Mouse (Mus musculus) adrenal gland, postnatal 0 days (tissue): Measurements from ENCODE around the gene Vmn1r12. TPM values are rescaled to one million over a fixed set of nuclear protein-coding genes. Genes with fewer than 3 reads are reported as not detected.

Experiments used
- polyA plus RNA-seq: library from polyadenylated mRNA; unstranded; fragments of >200 nt; fragmentation: Nextera tagmentation; extraction: Ambion mirVana; gene quantifications from 2 replicates; pipeline ENCODE4 v1.2.1, GENCODE M21; 2015

Gene Vmn1r12
- polyA plus RNA-seq = not detected in 2 replicates

DNA sequence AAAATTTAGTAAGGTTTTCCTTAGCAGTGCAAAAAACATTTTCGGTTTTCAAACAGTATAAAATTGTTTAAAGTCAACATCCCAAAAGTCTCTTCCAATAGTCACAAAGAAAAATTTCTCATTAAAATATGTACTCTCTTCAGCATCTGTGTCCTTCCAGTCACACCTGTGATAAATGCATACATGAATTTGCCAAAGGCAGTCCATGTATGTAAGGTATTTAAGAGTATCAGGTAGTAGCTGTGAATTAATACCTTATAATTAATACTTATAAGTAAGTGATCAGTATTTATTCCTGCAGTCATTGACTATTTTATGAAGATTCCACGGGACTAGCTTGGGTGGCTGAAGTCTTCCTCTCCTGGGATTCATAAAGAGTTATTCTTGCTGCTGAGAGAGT, at the start of gene Vmn1r12:
Vmn1r12 (plus strand) TSS at position 301 of the 400 bp plus-strand sequence.

DNA sequence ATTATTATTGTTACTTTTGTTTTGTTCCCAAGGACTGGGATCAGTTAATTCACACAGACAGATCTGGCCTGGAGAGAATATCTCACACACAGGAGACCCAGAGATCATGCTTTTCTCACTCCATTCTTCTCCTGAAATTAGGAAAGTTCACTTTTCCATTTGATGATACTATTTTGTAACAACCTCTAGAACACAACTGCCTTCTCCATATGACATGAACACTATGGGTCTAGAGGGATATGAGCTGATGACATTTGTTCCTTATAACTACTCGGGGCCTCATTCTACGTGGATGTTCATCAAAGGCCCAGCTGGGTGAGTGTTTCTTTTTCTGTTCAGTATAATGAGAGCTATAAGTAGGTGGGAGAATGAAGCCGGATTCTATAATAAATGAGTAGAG, 47.6 kb upstream of the Vmn1r12 start, which contains the start of gene Vmn1r10:
Vmn1r10 (plus strand) TSS at position 301 of the 400 bp plus-strand sequence.

DNA sequence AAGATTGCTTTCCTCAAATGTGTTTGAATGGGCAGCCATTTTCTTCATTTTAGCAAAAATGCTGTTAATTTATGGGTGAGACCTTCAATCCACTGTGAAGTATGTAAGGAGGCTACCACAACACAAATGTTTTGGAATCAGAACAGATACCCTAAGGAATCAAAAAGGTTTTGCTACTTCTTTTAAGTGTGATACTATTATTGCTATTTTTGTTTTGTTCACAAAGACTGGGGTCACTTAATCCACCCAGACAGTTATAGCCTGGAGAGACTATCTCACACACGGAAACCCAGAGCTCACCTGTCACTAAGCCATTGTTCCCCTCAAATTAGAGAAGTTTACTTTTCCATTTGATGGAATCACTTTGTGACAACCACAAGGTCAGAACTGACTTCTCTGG, 23.6 kb upstream of the Vmn1r12 start, which contains the start of gene Vmn1r11:
Vmn1r11 (plus strand) TSS at position 301 of the 400 bp plus-strand sequence.

GRCm38 (mm10) chr6:57202990-57203389, 46.3 kb downstream of the Vmn1r12 start, which contains the start of gene Vmn1r13:
Gene Vmn1r13 (plus strand): TSS chr6:57203290.

Other genes starting within 250 kb of the Vmn1r12 start
- gene Nt5c3, start 233.0 kb upstream of the Vmn1r12 start, polyA plus RNA-seq = 70.7 and 76.9 TPM in 2 replicates
- 0.25 and 0.49 TPM in 2 replicates for gene Vmn1r4, start 232.9 kb upstream of the Vmn1r12 start, polyA plus RNA-seq
- not detected in 2 replicates for gene Vmn1r5, start 186.6 kb upstream of the Vmn1r12 start, polyA plus RNA-seq
- not detected in 2 replicates for gene Vmn1r6, start 159.7 kb upstream of the Vmn1r12 start, polyA plus RNA-seq
- not detected in 2 replicates for gene Vmn1r7, start 131.6 kb upstream of the Vmn1r12 start, polyA plus RNA-seq
- not detected in 2 replicates for gene Vmn1r8, start 124.6 kb upstream of the Vmn1r12 start, polyA plus RNA-seq
- not detected in 2 replicates for gene Vmn1r9, start 90.1 kb upstream of the Vmn1r12 start, polyA plus RNA-seq
- not detected in 2 replicates for gene Vmn1r10, start 47.5 kb upstream of the Vmn1r12 start, polyA plus RNA-seq
- not detected in 2 replicates for gene Vmn1r11, start 23.5 kb upstream of the Vmn1r12 start, polyA plus RNA-seq
- gene Vmn1r13, start 46.4 kb downstream of the Vmn1r12 start, polyA plus RNA-seq = not detected in 2 replicates
- gene Vmn1r14, start 74.8 kb downstream of the Vmn1r12 start, polyA plus RNA-seq = not detected in 2 replicates
- not detected in 2 replicates for gene Vmn1r15, start 101.0 kb downstream of the Vmn1r12 start, polyA plus RNA-seq
- gene Vmn1r16, start 172.6 kb downstream of the Vmn1r12 start, polyA plus RNA-seq = not detected in 2 replicates
- gene Vmn1r17, start 206.8 kb downstream of the Vmn1r12 start, polyA plus RNA-seq = not detected in 2 replicates
- not detected in 2 replicates for gene Vmn1r18, start 238.9 kb downstream of the Vmn1r12 start, polyA plus RNA-seq
- gene Vmn1r19, start 246.9 kb downstream of the Vmn1r12 start, polyA plus RNA-seq = not detected in 2 replicates